Mouse (Mus musculus) liver, adult 2 months (tissue): Measurements from ENCODE around the gene Slc48a1.

Experiments used
- CTCF ChIP-seq: fragments of 200-500 bp; IDR thresholded peaks from 2 replicates; pipeline ENCODE4 v1.5.1; 2011; ENCODE audit warnings: low read depth, low read length, control low read depth
- POLR2A ChIP-seq: fragments of 200-500 bp; IDR thresholded peaks from 2 replicates; pipeline ENCODE4 v1.6.1; 2011; ENCODE audit warnings: low read length, control low read depth; ENCODE audit not compliant: insufficient read depth; ENCODE audit errors: extremely low read depth

DNA sequence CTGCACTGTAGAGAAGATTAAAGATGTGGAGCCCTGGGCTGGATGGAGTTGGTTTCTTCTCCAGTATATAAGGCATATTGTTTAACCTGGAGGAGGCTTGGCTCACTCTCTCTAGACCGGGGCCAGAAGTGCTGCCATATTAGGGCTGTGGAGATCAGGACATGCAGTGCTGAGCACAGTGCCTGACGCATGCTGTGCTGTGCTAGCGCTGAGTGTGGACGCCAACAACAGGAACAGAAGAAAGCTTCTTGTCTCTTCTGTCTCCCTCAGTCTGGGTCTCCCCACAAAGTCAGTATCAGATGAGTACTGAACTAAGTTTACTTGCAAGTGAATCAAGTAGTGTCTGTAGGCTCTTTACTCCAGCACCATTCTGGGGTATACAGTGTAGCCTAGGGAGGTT is 61.2 kb downstream of the Slc48a1 start:
- no peak for TF ChIP-seq CTCF
- no peak for TF ChIP-seq POLR2A
